Mouse (Mus musculus): ENCODE data around the gene B3galt6.

Gene B3galt6

GRCm38 (mm10) chr4:155991211-155991907, 1.1 kb downstream of the B3galt6 start:
- no peak for DNase-seq (ENCODE audit: low spot score in 2 of 2)

GRCm38 (mm10) chr4:155983788-155984187, 8.7 kb downstream of the B3galt6 start:
- no peak for DNase-seq (ENCODE audit: low spot score in 2 of 2)

GRCm38 (mm10) chr4:155981436-155982082, 10.9 kb downstream of the B3galt6 start:
- DNase-seq (ENCODE audit: low spot score in 2 of 2): no peak

GRCm38 (mm10) chr4:155973239-155973638, 19.2 kb downstream of the B3galt6 start:
- DNase-seq (ENCODE audit: low spot score in 2 of 2): no peak

GRCm38 (mm10) chr4:155972651-155973050, 19.8 kb downstream of the B3galt6 start:
- DNase-seq (ENCODE audit: low spot score in 2 of 2): no peak

GRCm38 (mm10) chr4:155970286-155970685, 22.2 kb downstream of the B3galt6 start:
- no peak for DNase-seq (ENCODE audit: low spot score in 2 of 2)

- DNase-seq (ENCODE audit: low spot score in 2 of 2): no peak
Observed at GRCm38 (mm10) chr4:155969043-155969653, 23.3 kb downstream of the B3galt6 start.

GRCm38 (mm10) chr4:155964396-155964795, 28.1 kb downstream of the B3galt6 start:
- no peak for DNase-seq (ENCODE audit: low spot score in 2 of 2)

GRCm38 (mm10) chr4:155963106-155963505, 29.3 kb downstream of the B3galt6 start:
- no peak for DNase-seq (ENCODE audit: low spot score in 2 of 2)

GRCm38 (mm10) chr4:155962167-155962971, 30.1 kb downstream of the B3galt6 start, which contains the start of gene C1qtnf12:
C1qtnf12 (plus strand) TSS chr4:155962318.
- peak in 1 of 2 experiments; percentile 19 for DNase-seq (ENCODE audit: low spot score in 2 of 2)

GRCm38 (mm10) chr4:155959275-155959674, 33.2 kb downstream of the B3galt6 start:
- DNase-seq (ENCODE audit: low spot score in 2 of 2): peak; percentile 47 to 67

- DNase-seq (ENCODE audit: low spot score in 2 of 2): no peak
Observed at GRCm38 (mm10) chr4:155955491-155955890, 37.0 kb downstream of the B3galt6 start.

GRCm38 (mm10) chr4:155947094-155947493, 45.4 kb downstream of the B3galt6 start:
- DNase-seq (ENCODE audit: low spot score in 2 of 2): no peak

- no peak for DNase-seq (ENCODE audit: low spot score in 2 of 2)
Observed at GRCm38 (mm10) chr4:155944271-155944670, 48.2 kb downstream of the B3galt6 start.

- DNase-seq (ENCODE audit: low spot score in 2 of 2): peak; percentile 91 to 93
Observed at GRCm38 (mm10) chr4:155943534-155944249, 48.8 kb downstream of the B3galt6 start, which contains the start of gene Ube2j2. Ube2j2 (plus strand) TSS chr4:155943831.

GRCm38 (mm10) chr4:155943049-155943452, 49.4 kb downstream of the B3galt6 start:
- peak; percentile 40 to 41 for DNase-seq (ENCODE audit: low spot score in 2 of 2)

Data from frontal cortex, postnatal 14 days (tissue).